Mouse (Mus musculus): ENCODE data around the gene Elane. TPM values are rescaled to one million over a fixed set of nuclear protein-coding genes. Genes with fewer than 3 reads are reported as not detected.

The Elane gene
- polyA plus RNA-seq, 1 experiment from 2014 or later: 11.1 TPM

- peak overlapping the region; percentile 4; the same call in 1 of the 2 replicates for H3K4me3 ChIP-seq (replicated peaks)
- H3K27ac ChIP-seq: peak overlapping the region; percentile 97
- peaks cover 39% of the 10 kb centered on the region for H3K36me3 ChIP-seq
- H3K9ac ChIP-seq: no peak overlapping the region
- peaks cover 15% of the 10 kb centered on the region for H3K4me1 ChIP-seq
- H3K9me3 ChIP-seq: no peaks in the 10 kb centered on the region
- ATAC-seq (ENCODE audit: insufficient read depth, low FRiP score, low read depth): peak; percentile 38; the same call in 1 of the 2 replicates
- no peaks in the 10 kb centered on the region for H3K27me3 ChIP-seq (replicated peaks)
- peak overlapping the region; percentile 40 for H3K4me2 ChIP-seq
- WGBS: 25% methylated on average over 14 of the region's 14 CpGs
Observed at GRCm38 (mm10) chr10:79909092-79909922, 23.3 kb downstream of the Elane start.

DNA sequence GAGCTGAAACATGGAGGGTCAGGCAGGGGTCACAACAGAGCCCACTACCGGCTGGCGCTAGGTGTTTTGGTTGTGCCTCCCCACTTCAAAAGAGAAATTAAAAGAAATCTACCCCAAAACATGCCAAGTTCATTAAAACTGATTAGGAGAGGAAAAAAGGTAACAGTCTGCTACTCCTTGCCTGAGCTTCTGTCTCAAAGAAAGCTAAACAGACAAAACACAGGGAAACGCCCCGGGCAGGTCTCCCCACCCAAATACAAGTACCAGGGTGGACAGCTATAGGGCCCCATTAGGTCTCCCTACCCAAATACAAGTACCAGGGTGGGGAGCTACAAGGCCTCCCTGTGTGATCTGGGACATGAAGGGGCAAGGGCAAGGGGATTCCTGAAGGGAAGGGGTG is 24.5 kb downstream of the Elane start, which contains the start of gene Gm26602:
Gm26602 (plus strand) TSS at position 301 of the 400 bp plus-strand sequence.
- WGBS: 91% methylated on average over 4 of the region's 4 CpGs

DNA sequence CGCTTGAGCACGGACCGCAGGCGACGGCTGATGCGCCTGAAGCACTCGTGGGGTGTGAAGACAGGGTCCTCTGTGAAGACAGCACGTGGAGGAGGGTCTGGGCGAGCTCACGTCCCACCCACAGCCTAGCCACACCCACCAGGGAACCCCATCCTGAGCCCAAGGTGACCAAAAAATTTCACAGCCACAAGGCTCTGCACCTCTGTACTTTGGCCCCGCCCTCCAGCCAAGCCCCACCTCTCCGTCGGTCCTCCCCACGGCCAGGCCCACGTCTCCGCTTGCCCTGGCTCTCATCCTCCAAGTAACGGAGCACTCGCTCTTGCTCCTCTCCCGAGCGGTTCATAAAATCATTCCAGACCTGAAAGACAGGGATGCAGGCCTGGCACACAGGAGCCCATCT is 26.4 kb downstream of the Elane start:
- Histone ChIP-seq H3K9ac (no peak overlapping the region), H3K4me1 (peaks cover 39% of the 10 kb centered on the region), H3K9me3 (no peaks in the 10 kb centered on the region), H3K27ac (no peak overlapping the region), H3K27me3 (replicated peaks) (no peaks in the 10 kb centered on the region), H3K4me2 (no peak overlapping the region), H3K36me3 (peaks cover 19% of the 10 kb centered on the region), H3K4me3 (replicated peaks) (no peak overlapping the region)
- no peak for ATAC-seq (ENCODE audit: insufficient read depth, low FRiP score, low read depth)
- 69% methylated on average over 20 of the region's 20 CpGs for WGBS

More for the DNA sequence above, 24.5 kb downstream of the Elane start, which contains the start of gene Gm26602:
- H3K9ac ChIP-seq: no peak within 1 kb of the TSS
- peak within 1 kb of the TSS; percentile 70 for H3K27ac ChIP-seq
- H3K27me3 ChIP-seq (replicated peaks): no peaks in the 10 kb centered on the region
- H3K4me1 ChIP-seq: peaks cover 26% of the 10 kb centered on the region
- H3K9me3 ChIP-seq: no peaks in the 10 kb centered on the region
- no peak for ATAC-seq (ENCODE audit: insufficient read depth, low FRiP score, low read depth)
- no peak within 1 kb of the TSS for H3K4me3 ChIP-seq (replicated peaks)
- peaks cover 31% of the 10 kb centered on the region for H3K36me3 ChIP-seq
- H3K4me2 ChIP-seq: no peak within 1 kb of the TSS

DNA sequence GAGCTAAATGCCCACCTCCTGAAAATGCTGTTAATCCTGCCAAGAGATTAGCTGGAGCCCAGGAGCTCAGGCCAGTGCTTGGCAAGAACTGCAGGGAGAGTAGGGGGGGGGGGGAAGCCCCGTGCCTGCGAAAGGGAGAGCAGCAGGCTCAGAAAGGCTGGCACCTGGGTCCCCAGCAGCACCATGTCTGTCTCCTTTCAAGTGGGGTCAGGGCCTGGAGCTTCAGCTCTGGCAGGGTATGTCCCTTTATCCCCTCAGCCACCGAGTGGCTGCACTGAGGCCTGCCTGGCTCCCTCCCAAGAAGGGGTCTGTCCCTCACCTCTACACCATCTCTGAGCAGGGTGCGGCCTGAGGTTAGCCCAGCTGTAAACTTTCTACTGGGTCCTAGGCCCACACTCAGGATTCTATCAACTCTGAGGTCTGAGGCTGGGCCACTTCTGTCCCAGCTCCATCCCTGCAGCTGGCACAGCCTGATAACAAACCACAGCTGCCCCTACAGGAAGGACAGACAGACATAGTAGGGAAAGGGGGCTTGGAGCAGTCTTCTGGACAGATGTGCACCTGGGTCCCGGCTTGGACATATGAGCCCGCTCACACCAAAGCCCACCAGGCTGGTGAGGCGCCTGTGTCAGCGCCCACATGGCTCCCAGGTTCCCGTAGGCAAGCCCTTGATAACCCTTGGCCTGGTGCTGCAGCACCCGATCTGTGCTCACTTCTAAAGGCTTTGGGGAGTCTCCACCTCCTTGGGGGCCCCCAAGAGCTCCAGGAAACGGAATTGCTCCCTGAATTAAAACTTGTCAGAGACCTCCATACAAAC is 28.3 kb downstream of the Elane start:
- H3K27ac ChIP-seq: peak overlapping the region; percentile 67
- peaks cover 19% of the 10 kb centered on the region for H3K36me3 ChIP-seq
- no peak for ATAC-seq (ENCODE audit: insufficient read depth, low FRiP score, low read depth)
- H3K9me3 ChIP-seq: no peaks in the 10 kb centered on the region
- peaks cover 52% of the 10 kb centered on the region for H3K4me1 ChIP-seq
- 67% methylated on average over 11 of the region's 11 CpGs for WGBS
- peak overlapping the region; percentile 84 for H3K4me2 ChIP-seq
- no peak overlapping the region for H3K4me3 ChIP-seq (replicated peaks)
- peaks cover 18% of the 10 kb centered on the region for H3K27me3 ChIP-seq (replicated peaks)
- no peak overlapping the region for H3K9ac ChIP-seq

- ATAC-seq (ENCODE audit: insufficient read depth, low FRiP score, low read depth): 0 out of 2 replicates have a peak, but pooled peaks have one; percentile 16
- Histone ChIP-seq H3K27me3 (replicated peaks) (peaks cover 25% of the 10 kb centered on the region), H3K4me1 (peaks cover 53% of the 10 kb centered on the region), H3K9ac (no peak overlapping the region), H3K4me3 (replicated peaks) (no peak overlapping the region; the same call in 1 of the 2 replicates), H3K9me3 (no peaks in the 10 kb centered on the region), H3K36me3 (peaks cover 19% of the 10 kb centered on the region), H3K27ac (peak overlapping the region; percentile 67), H3K4me2 (peak overlapping the region; percentile 84)
- 50% methylated on average over 7 of the region's 7 CpGs for WGBS
Observed at GRCm38 (mm10) chr10:79914948-79915596, 29.0 kb downstream of the Elane start.

GRCm38 (mm10) chr10:79916081-79916480 is 30.0 kb downstream of the Elane start:
- 6% methylated on average over 8 of the region's 8 CpGs for whole genome bisulfite sequencing
- peak overlapping the region; percentile 84 for H3K4me2 ChIP-seq
- H3K36me3 ChIP-seq: peaks cover 14% of the 10 kb centered on the region
- H3K4me3 ChIP-seq (replicated peaks): peak overlapping the region; percentile 85
- H3K9me3 ChIP-seq: no peaks in the 10 kb centered on the region
- H3K27ac ChIP-seq: peak overlapping the region; percentile 80
- peaks cover 61% of the 10 kb centered on the region for H3K4me1 ChIP-seq
- ATAC-seq (ENCODE audit: insufficient read depth, low FRiP score, low read depth): no peak
- peak overlapping the region; percentile 91 for H3K9ac ChIP-seq
- H3K27me3 ChIP-seq (replicated peaks): peaks cover 35% of the 10 kb centered on the region

DNA sequence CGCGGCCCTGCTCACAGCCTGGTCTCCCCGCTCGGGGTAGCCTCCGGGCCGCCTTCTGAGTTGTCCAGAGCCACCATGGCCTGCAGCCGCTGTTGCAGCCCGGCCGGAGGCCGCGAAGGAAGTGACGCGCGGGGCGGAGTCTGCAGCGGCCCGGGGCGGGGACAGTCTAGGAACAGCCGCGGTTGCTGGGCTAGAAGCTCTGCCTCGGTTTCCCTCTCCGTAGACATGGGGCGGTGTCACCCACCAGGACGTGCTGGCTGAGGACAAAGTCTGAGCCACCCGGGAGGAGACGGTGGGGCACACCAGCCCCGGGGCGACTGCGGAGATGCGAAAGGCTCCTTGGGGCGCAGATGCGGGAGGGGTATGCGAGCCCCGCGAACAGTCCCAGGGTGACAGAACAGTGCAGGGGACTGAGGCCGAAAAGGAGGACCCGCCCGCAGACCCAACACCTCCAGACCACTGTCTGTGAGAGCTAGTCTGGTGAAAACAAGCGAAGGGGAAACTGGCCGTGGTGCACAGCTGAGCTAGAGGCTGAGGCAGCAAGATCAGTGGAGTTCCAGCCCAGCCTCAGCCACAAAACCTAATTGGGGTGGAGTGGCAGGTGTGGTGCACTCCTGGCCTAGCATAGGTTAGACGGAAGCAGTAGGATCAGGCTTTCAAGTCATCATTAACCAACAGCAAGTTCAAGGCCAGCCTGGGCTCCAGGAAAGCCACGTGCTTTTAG is 30.9 kb downstream of the Elane start, which contains the start of gene Kiss1r:
Kiss1r (plus strand) TSS at position 164 of the 724 bp plus-strand sequence.
- H3K27me3 ChIP-seq (replicated peaks): peaks cover 43% of the 10 kb centered on the region
- peaks cover 7% of the 10 kb centered on the region; the same call in 1 of the 2 replicates for H3K36me3 ChIP-seq
- H3K27ac ChIP-seq: peak within 1 kb of the TSS; percentile 80
- H3K4me3 ChIP-seq (replicated peaks): peak within 1 kb of the TSS; percentile 85
- WGBS: 2% methylated on average over 41 of the region's 42 CpGs
- H3K9ac ChIP-seq: peak within 1 kb of the TSS; percentile 91
- peak within 1 kb of the TSS; percentile 84 for H3K4me2 ChIP-seq
- no peaks in the 10 kb centered on the region for H3K9me3 ChIP-seq
- peak; percentile 74 for ATAC-seq (ENCODE audit: insufficient read depth, low FRiP score, low read depth)
- peaks cover 68% of the 10 kb centered on the region for H3K4me1 ChIP-seq

DNA sequence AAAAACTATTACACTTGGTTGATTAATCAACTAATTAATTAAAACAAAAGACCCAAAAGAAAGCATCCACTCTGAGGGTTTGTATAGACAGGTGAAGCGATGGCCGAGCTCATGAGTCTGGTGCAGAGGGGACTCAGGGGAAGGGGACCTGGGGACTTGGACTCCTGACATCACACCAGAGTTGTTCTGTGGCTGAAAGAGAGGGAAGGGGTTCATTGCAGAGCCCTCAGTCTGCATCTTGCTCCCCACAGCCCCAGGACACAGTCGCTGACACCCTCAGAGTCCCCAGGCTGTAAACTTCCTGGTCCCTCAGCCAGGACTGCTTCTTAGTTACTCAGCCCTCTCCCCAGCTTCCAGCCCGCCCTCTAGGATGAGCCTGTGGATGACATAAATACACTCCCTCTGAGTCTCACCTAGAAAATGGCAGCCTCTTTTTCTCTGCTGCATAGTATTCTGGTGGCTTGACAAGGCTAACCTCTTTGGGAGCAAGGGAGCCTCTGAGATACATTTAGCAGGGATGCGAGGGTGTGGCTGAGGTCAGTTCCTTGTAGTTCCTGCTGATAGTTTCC is 31.6 kb downstream of the Elane start:
- 68% methylated on average over 5 of the region's 5 CpGs for WGBS
- Histone ChIP-seq H3K27me3 (replicated peaks) (peaks cover 49% of the 10 kb centered on the region), H3K4me3 (replicated peaks) (peak overlapping the region; percentile 85), H3K36me3 (0 out of 2 replicates have a peak, but pooled peaks cover 2% of the 10 kb centered on the region), H3K4me2 (peak overlapping the region; percentile 84), H3K27ac (no peak overlapping the region), H3K4me1 (peaks cover 68% of the 10 kb centered on the region), H3K9ac (peak overlapping the region; percentile 91; the same call in 1 of the 2 replicates), H3K9me3 (no peaks in the 10 kb centered on the region)
- no peak for ATAC-seq (ENCODE audit: insufficient read depth, low FRiP score, low read depth)

DNA sequence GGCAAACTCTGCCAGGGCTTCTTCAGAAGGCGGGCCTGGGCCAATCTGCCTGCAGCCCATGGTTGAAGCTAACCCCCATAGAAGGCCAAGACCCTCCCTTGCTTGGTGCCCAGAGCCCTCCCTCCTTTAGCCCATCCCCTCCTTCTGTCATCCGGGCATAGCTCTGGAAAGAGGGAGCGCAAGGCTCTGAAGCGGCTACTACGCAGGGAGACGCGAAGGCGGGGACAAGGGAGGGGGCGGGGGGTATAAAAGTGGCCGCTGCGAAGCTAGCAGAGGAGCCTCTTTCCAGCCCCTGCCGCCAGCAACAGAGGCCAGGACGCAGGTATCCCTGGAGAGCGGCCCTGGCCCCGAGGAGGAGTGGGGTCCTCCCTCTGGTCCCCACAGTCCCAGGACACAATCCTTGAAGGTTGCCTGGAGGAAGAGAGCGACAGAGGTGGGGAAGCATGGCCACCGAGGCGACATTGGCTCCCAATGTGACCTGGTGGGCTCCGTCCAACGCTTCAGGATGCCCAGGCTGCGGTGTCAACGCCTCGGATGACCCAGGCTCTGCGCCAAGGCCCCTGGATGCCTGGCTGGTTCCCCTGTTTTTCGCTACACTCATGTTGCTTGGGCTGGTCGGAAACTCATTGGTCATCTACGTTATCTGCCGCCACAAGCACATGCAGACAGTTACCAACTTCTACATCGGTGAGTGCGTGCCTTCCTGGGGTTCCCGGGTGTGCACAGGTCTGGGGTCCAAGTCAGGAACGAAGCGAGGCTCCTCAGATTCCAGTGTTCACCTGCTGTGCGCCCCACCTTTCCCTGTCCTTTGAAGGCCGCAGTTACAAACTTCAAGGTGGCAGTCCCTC is 32.4 kb downstream of the Elane start:
- Histone ChIP-seq H3K27me3 (replicated peaks) (peaks cover 55% of the 10 kb centered on the region), H3K4me3 (replicated peaks) (peak overlapping the region; percentile 19), H3K9me3 (no peaks in the 10 kb centered on the region), H3K36me3 (no peaks in the 10 kb centered on the region), H3K9ac (no peak overlapping the region), H3K4me1 (peaks cover 68% of the 10 kb centered on the region), H3K27ac (no peak overlapping the region), H3K4me2 (peak overlapping the region; percentile 32)
- WGBS: 15% methylated on average over 34 of the region's 35 CpGs
- ATAC-seq (ENCODE audit: insufficient read depth, low FRiP score, low read depth): no peak

DNA sequence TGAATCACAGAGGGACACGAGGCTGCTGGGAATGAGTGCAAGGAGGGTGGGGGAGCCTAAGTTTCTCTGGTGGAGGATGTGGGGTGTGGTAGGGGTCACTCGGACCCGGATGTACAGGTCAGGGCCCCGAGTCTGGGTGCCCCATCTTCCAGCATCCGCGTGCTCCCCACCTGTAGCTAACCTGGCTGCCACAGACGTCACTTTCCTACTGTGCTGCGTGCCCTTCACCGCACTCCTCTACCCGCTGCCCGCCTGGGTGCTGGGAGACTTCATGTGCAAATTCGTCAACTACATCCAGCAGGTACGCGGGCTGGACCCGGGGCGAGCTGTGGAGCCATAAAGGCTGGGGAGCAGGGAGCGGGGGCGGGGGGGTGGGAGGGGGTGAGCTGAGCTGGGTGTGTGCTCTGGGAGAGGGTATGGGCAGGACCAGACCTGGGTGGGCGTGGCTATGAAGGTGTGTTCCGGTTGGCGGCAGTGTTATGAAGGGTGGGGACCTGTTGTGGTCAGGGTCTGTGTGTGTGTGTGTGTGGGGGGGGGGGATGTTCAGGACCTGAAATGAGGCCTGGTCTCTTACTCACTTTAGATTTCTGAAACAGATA is 33.3 kb downstream of the Elane start:
- Histone ChIP-seq H3K4me3 (replicated peaks) (peak overlapping the region; percentile 16; the same call in 1 of the 2 replicates), H3K27ac (no peak overlapping the region), H3K9me3 (no peaks in the 10 kb centered on the region), H3K4me2 (peak overlapping the region; percentile 46), H3K9ac (peak overlapping the region; percentile 16; the same call in 1 of the 2 replicates), H3K4me1 (peaks cover 62% of the 10 kb centered on the region), H3K27me3 (replicated peaks) (peaks cover 55% of the 10 kb centered on the region), H3K36me3 (no peaks in the 10 kb centered on the region)
- no peak for ATAC-seq (ENCODE audit: insufficient read depth, low FRiP score, low read depth)
- 8% methylated on average over 21 of the region's 21 CpGs for WGBS
